Mouse (Mus musculus) olfactory bulb, adult 2 months (tissue): Measurements from ENCODE around the gene Tmprss3.

ENCODE experiments used
- CTCF ChIP-seq: fragments of 200-500 bp; IDR thresholded peaks from 2 replicates; pipeline ENCODE4 v1.5.1; 2012; ENCODE audit warnings: low read depth, mild to moderate bottlenecking, low read length, moderate library complexity; ENCODE audit not compliant: insufficient read depth
- POLR2A ChIP-seq: fragments of 200-500 bp; IDR thresholded peaks from 2 replicates; pipeline ENCODE4 v1.6.1; 2012; ENCODE audit warnings: mild to moderate bottlenecking, low read depth, low read length, moderate library complexity; ENCODE audit not compliant: insufficient read depth

DNA sequence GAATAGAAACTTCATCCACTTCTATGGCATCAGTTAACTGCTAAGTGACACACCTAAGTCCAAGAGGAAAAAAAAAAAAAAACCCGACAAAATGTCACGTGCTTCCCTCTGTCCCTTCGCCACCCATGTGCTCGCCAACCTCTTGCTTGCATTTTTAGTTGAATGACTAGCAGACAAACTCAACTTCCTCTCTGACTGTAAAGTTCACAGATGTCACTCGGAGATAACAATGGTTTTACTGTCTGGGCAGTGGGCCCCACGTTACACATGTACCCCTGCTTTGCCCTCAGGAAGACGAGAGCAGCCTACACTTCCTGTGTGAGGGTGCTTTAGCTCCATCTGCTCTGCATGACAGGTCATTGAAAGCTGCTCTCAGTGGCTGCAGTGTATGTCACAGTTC lies 25.1 kb upstream of the Tmprss3 start:
- TF ChIP-seq CTCF (no peak), POLR2A (no peak)
